Mouse (Mus musculus) liver, postnatal 0 days (tissue): ENCODE measurements around the gene Ankrd44. TPM values are rescaled to one million over a fixed set of nuclear protein-coding genes. Genes with fewer than 3 reads are reported as not detected.

Source experiments
- ATAC-seq: fragments of 200-750 bp; cut with Nextera tagmentation; 2 replicates; pipeline ENCODE4 v1.8.0; 2017; ENCODE audit warnings: mild to moderate bottlenecking, moderate library complexity
- DNase-seq: peaks from one replicate; pipeline ENCODE4 v3.0.0-alpha.2; 2016
- H3K27ac ChIP-seq: fragments of 300-500 bp; sonication (generic); 2 replicates; pipeline ENCODE4 v1.5.1; 2014; ENCODE audit warnings: antibody characterized with exemption, moderate library complexity, mild to moderate bottlenecking, low read depth
- H3K27me3 ChIP-seq: fragments of 300-500 bp; sonication (generic); 2 replicates; pipeline ENCODE4 v1.6.1; 2014; ENCODE audit warnings: low read length, control low read depth, mixed read lengths; ENCODE audit not compliant: insufficient read depth
- H3K36me3 ChIP-seq: fragments of 300-500 bp; sonication (generic); replicated peaks from 2 replicates; pipeline ENCODE4 v1.6.1; 2014; ENCODE audit warnings: mild to moderate bottlenecking, control low read depth, low read length, moderate library complexity, mixed read lengths; ENCODE audit not compliant: insufficient read depth
- H3K4me1 ChIP-seq: fragments of 300-500 bp; sonication (generic); 2 replicates; pipeline ENCODE4 v1.6.1; 2014; ENCODE audit warnings: antibody characterized with exemption, mild to moderate bottlenecking, control low read depth; ENCODE audit not compliant: insufficient read depth
- H3K4me2 ChIP-seq: fragments of 300-500 bp; sonication (generic); 2 replicates; pipeline ENCODE4 v1.6.1; 2014; ENCODE audit warnings: low read depth, mild to moderate bottlenecking, low read length, moderate library complexity, mixed read lengths
- H3K4me3 ChIP-seq: fragments of 300-500 bp; sonication (generic); 2 replicates; pipeline ENCODE4 v1.5.1; 2014; ENCODE audit warnings: low read depth, low read length
- H3K9ac ChIP-seq: fragments of 300-500 bp; sonication (generic); replicated peaks from 2 replicates; pipeline ENCODE4 v1.6.1; 2014; ENCODE audit warnings: mild to moderate bottlenecking, moderate library complexity
- H3K9me3 ChIP-seq: fragments of 300-500 bp; sonication (generic); 2 replicates; pipeline ENCODE4 v1.6.1; 2016; ENCODE audit warnings: mild to moderate bottlenecking, control low read depth, low read length, mixed read lengths
- CTCF ChIP-seq: sonication (generic); IDR thresholded peaks from 2 replicates; pipeline ENCODE4 v1.5.1; 2016; ENCODE audit warnings: antibody characterized with exemption, low read depth
- EP300 ChIP-seq: IDR thresholded peaks from 2 replicates; pipeline ENCODE4 v1.6.1; 2016; ENCODE audit warnings: antibody characterized with exemption, low read depth, mild to moderate bottlenecking
- WGBS: fragments of 180-500 bp; shearing (Covaris S2); extraction: QIAGEN DNeasy Blood & Tissue Kit; methylation state at CpG from one replicate; pipeline ENCODE4 v1.1.7; 2014; ENCODE audit not compliant: insufficient replicate concordance; 5-methylcytosine and 5-hydroxymethylcytosine counted together
- polyA plus RNA-seq: library from polyadenylated mRNA; unstranded; fragments of >200 nt; fragmentation: Nextera tagmentation; extraction: Ambion mirVana; gene quantifications from 2 replicates; pipeline ENCODE4 v1.2.1, GENCODE M21; 2015

Ankrd44 gene
- polyA plus RNA-seq, 1 experiment from 2014 or later, result 4.7 TPM

GRCm38 (mm10) chr1:54740936-54741335 is 185.3 kb downstream of the Ankrd44 start:
- Histone ChIP-seq H3K4me2 (no peak overlapping the region), H3K4me1 (no peaks in the 10 kb centered on the region), H3K36me3 (peaks cover 3% of the 10 kb centered on the region; the same call in 1 of the 2 replicates), H3K27ac (no peak overlapping the region), H3K27me3 (no peaks in the 10 kb centered on the region), H3K4me3 (no peak overlapping the region), H3K9me3 (no peaks in the 10 kb centered on the region), H3K9ac (no peak overlapping the region)
- no peak for TF ChIP-seq EP300
- no peak for TF ChIP-seq CTCF
- DNase-seq (no peak), ATAC-seq (no peak)
- 67% methylated on average over 5 of the region's 5 CpGs for WGBS

DNA sequence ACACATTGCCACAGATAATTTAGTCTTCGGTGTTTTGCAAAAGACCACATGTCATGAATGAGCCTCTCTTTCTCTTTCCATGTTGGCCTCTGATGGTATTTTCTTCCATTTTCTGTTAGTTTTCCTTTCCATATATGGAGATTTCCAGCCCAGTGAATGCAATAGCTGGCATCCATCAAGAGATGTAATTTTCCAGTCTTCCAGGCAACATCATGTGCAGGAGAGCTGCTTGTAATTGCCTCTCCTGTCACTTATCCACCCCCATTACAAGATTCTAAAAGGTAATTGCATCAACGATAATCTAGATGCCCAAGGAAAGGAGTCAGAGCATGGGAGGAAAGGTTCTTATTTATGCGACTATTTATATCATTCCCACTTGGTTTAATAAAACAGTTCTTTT is 188.7 kb downstream of the Ankrd44 start:
- H3K27me3 ChIP-seq, result no peaks in the 10 kb centered on the region
- DNase-seq, result no peak
- no peak overlapping the region for H3K4me2 ChIP-seq
- no peak for ATAC-seq
- WGBS, result 87% methylated on average over 3 of the region's 3 CpGs
- no peaks in the 10 kb centered on the region for H3K9me3 ChIP-seq
- TF ChIP-seq EP300 (no peak), CTCF (no peak)
- no peak overlapping the region for H3K27ac ChIP-seq
- H3K9ac ChIP-seq, result no peak overlapping the region
- no peaks in the 10 kb centered on the region for H3K36me3 ChIP-seq
- H3K4me1 ChIP-seq, result no peaks in the 10 kb centered on the region
- H3K4me3 ChIP-seq, result no peak overlapping the region

DNA sequence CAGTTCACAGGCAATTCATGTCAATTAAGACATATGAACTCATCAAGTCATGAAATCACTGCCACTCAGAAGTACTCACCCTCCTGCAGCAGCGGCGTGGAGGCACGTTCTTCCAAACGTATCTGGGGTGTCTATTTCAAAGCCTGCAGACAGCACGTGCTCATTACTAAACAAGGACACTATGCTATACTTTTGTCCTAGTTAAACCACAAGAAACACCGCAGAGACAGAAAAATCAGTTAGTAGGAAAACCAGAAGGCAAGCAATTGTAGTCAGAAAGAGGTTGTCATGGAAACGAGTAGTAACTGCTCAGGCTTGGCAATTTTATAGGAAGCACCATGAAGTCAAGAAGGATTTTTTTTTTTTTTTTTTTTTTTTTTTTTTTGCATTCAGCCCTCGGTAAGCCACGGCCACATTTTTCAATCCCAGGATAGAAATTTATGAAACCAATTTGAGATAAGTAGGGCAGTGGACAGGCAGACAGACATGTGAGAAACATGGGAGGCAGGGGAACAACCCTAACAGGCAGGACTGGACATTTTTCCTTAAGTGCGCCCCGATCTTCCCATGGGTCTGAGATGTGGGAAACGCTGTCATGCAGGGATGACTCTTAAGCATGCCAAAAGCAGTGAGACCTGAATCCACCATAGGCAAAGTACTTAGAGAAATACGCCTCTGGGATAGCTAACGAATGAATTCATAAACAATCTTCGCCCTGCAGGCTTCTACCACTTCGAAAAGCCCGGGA is 191.1 kb downstream of the Ankrd44 start:
- Histone ChIP-seq H3K27me3 (no peaks in the 10 kb centered on the region), H3K4me1 (no peaks in the 10 kb centered on the region), H3K9ac (no peak overlapping the region), H3K36me3 (no peaks in the 10 kb centered on the region; the same call in 1 of the 2 replicates), H3K27ac (no peak overlapping the region), H3K4me3 (no peak overlapping the region), H3K4me2 (no peak overlapping the region), H3K9me3 (no peaks in the 10 kb centered on the region)
- WGBS, result 71% methylated on average over 17 of the region's 17 CpGs
- ATAC-seq (no peak), DNase-seq (no peak)
- TF ChIP-seq EP300 (no peak), CTCF (no peak)

DNA sequence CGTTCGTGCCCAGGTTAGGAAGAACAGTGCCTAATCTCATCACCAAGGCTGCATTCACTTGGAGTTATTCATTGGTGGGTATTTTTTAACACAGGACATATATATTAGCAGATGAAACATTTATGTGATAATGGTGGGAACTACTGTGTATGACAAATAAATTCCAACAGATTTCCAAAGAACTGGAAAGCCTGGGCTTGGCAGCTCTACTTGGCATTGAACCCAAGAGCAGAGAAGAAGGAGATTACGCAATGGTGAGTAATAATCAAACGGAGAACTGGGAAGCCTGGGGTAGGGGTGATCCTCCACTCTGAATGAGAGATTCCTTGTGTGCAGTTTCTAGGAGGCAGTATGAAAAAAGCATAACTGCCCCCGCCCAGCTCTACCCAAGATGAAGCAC is 196.9 kb downstream of the Ankrd44 start:
- DNase-seq (no peak), ATAC-seq (no peak)
- Histone ChIP-seq H3K27me3 (no peaks in the 10 kb centered on the region), H3K4me2 (no peak overlapping the region), H3K27ac (no peak overlapping the region), H3K9me3 (no peaks in the 10 kb centered on the region), H3K36me3 (peaks cover 8% of the 10 kb centered on the region; the same call in 1 of the 2 replicates), H3K4me1 (no peaks in the 10 kb centered on the region), H3K4me3 (no peak overlapping the region), H3K9ac (no peak overlapping the region)
- 75% methylated on average over 5 of the region's 5 CpGs for WGBS
- TF ChIP-seq CTCF, result no peak

- Histone ChIP-seq H3K36me3 (peaks cover 11% of the 10 kb centered on the region; the same call in 1 of the 2 replicates), H3K4me2 (no peak overlapping the region), H3K27ac (no peak overlapping the region), H3K9me3 (no peaks in the 10 kb centered on the region), H3K4me1 (no peaks in the 10 kb centered on the region), H3K4me3 (no peak overlapping the region), H3K27me3 (no peaks in the 10 kb centered on the region), H3K9ac (no peak overlapping the region)
- ATAC-seq, result no peak; the same call in 1 of the 2 replicates
- 63% methylated on average over 2 of the region's 2 CpGs for WGBS
- no peak for TF ChIP-seq CTCF
- no peak for TF ChIP-seq EP300
- peak; percentile 16 for DNase-seq
Observed at GRCm38 (mm10) chr1:54726555-54726954, 199.6 kb downstream of the Ankrd44 start.

- no peak overlapping the region for H3K9ac ChIP-seq
- no peak for TF ChIP-seq CTCF
- TF ChIP-seq EP300, result no peak
- no peak overlapping the region for H3K4me3 ChIP-seq
- H3K27me3 ChIP-seq, result no peaks in the 10 kb centered on the region
- no peak overlapping the region for H3K27ac ChIP-seq
- DNase-seq, result no peak
- no peaks in the 10 kb centered on the region for H3K9me3 ChIP-seq
- H3K36me3 ChIP-seq, result peaks cover 3% of the 10 kb centered on the region
- 82% methylated on average over 6 of the region's 6 CpGs for WGBS
- no peaks in the 10 kb centered on the region for H3K4me1 ChIP-seq
- no peak for ATAC-seq
- no peak overlapping the region for H3K4me2 ChIP-seq
Observed at GRCm38 (mm10) chr1:54716921-54717320, 209.3 kb downstream of the Ankrd44 start.
